Mouse (Mus musculus) kidney, adult 8-10 months (tissue): ENCODE measurements around the gene Glyat.
"Not testable (repeated sequence)": the region's sequence is repeated elsewhere in the genome, so short reads cannot be mapped to it uniquely, and the experiment has no call there.

ENCODE experiments used
- DNase-seq, 2 experiments: peaks; one replicate each; pipeline ENCODE4 v3.0.0; 2022

Glyat gene

DNA sequence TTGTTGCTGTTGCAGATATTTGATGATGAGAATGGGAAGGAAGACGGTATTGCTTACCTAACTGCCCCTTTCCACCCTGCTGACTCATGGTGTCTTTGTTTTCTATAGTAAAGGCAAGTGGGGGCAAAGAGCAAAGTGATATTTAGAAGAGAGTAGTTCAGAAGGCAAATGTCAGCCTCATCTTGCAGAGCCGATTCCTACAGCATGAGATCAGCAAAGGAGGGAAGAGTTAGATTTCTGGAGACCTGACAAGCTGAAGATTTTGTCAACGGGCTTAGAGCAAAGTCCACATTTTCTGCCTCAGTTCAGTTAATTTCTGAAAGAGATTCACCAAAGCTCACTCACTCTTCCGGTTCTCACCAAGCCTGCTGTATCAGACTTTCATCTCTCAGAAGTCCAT lies at the start of gene Glyat:
Gene Glyat (plus strand): TSS at position 133 of the 400 bp plus-strand sequence.
- peak; percentile 74 to 81 for DNase-seq

DNA sequence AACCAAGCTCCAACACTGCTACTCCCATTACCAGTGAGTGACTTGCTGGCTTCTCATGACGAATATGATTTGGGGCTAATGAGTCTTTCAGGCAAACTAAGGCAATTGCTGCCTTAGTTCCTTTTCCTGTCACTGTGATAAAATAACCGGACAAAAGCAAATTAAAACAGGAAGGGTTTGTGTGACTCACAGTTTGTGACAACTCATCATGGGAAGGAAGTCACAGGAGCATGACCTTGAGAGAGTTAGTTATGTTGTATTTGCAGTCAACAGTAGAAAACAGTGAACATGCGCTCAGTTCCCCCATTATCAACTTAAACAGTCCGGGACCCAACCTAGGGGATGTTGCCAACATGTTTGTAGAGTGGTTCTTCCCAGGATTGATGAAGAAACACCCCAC lies 47.8 kb upstream of the Glyat start:
- DNase-seq = no peak

DNA sequence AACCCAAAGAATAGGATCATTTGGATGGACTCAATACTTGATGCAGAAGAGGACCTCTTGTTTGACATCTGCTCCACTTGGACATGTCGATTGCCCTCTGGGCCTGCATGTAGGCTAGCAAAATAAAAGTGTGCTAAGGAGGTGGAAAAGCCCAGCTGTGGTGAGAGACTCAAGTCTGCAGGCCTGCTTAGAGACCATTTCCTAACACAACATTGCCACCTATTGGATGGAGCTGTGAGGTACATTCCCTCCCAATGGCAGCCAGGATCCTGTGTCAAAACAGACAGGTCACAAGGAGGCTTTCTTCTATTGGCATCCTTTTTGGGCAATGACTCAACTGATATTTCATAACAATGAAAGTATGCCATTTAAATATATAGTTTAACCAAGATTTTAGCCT lies 41.2 kb upstream of the Glyat start:
- peak; percentile 67 to 81 for DNase-seq

DNA sequence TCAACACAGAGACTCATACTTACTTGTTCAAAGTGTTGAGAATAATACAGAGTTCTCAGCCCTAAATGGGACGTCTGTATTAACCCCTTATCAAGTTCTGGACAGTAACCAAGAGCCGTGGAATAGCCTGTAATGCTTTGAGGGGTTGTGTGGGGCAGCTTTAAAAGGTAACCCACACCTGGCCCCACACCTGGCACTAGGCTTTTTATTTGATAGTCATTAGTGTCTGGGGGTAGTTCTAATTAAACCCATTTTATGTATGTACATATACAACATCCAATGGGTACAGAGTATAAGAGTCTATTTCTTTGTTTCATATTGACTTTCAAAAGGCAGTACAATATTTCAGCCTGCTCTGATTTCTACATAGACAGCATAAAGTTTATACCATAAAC lies 38.0 kb upstream of the Glyat start:
- DNase-seq = no peak

DNA sequence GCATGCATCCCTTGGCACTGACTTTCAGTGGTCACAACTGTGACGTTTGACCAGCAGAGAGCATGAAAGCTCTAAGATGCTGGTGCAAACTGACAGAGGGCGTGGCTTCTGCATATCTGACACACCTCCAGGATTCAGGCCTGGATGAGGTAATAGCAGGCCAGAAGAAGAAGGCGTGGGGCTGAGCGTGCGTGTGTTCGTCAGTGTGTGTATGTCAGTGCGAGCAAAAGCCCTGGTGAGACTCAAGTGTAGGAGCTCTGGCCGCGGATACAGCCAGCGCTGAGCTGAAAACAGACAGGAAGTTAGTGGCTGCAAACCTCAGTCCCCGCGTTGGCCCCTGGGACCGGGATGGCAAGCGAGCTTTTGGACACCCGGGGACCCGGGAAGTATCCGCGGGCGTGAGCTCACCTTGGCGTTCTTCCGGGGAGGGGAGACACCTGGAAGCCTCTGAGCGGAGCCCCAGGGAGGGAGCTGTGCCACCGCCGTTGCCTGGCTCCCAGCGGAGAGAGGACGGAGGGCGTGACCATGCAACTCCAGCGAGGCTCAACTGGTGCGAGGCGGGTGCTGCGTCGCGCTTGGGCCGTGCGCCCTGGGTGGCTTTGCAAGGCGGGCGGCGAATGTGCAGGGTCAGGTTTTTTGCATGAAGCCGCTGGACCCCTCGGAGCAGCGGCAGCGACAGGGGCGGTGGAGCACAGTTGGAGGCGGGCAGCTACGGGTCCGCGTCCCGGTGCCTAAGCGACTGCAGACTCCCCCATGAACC lies 37.4 kb upstream of the Glyat start:
- peak; percentile 76 to 86 for DNase-seq

DNA sequence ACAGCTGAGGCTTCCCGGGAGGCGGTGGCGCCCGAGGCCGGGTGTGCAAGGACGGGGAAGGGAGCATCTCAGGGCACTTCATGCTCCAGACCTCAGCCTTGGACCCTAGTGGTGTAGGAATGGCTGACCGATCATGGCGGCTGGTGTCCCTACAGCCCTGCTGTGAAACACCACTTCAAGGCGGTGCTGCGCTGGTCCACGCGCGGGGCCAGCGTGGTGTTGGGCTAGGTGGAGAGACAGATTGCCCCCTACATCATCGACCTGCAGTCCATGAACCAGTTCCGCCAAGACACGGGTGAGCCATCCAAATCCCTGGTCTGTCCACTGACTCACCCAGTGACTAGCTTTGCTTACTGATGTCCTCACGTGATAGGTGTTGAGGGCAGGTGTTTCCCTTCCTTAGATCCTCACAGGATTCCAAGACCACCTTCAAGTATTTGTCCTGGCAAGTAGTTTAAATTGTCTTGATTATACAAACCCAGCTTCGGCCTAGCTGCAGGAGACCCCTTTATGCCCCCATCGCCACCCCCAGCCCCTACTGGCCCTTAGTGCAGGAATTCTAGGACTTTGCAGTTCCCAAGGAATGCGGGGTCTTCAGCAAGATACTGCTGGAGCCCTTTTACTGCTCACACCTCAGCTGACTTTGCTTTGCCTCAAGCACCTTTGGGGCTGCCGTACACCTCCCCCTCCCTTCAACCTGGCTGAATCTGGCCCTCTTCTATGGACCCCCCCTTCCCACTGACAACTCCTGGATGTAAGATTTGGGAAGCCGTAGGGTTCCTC lies 36.6 kb upstream of the Glyat start:
- no peak for DNase-seq

DNA sequence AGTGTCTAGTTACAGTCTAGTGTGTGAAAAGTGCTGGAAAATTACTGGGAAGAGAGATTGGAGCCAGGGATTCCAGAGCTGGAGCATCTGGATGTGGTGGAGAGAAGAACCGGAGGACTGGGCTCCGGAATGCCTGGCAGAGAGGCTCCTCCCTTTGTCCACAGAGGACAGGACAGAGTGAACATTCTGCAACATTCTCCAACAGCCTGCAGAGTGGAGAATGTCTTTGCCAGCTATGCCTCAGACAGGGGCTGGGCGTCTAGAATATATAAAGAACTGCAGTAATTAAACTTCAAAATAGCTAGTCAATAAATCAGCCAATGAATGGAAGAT lies 36.1 kb upstream of the Glyat start:
- peak; percentile 59 to 69 for DNase-seq

DNA sequence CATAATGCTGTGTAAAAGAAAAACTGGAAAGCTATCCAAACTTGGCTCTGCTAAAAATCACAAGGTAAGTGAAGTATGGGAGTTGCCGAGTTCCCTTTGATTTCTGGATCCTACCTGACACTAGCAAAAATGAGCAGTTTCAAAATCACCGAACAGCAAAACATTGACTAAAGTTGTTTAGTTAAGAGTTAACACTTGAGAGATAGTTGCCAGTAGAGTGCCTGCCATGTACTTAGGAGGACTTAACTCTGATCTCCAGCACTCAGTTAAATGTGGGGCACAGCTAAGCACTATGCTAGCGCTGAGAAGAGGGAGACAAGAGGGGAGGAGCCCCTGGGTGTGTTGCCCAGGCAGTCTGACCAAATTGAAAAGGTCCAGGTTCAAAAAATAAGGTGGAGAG lies 34.4 kb upstream of the Glyat start:
- DNase-seq = peak; percentile 56 to 61

DNA sequence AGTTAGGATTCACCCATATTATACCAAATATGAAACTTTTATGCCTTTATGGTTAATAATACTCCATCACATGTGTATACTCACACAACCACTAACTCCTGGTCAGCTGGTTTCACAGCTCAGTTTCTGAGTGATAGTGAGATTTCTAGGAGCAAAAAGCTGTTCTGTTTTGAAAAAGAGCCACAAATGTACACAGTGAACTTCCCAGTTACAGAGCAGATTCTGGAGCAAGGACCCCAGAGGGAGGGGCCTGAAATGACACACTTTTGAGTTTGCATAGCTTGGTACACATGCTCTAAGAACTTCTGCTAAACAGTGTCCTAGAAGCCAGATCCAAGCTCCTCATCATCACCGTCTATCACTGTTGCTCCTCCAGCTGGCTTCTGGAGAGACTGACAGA lies 33.4 kb upstream of the Glyat start, which contains the start of gene Gm4952:
Gene Gm4952 (plus strand): TSS at position 301 of the 400 bp plus-strand sequence.
- DNase-seq = no peak

DNA sequence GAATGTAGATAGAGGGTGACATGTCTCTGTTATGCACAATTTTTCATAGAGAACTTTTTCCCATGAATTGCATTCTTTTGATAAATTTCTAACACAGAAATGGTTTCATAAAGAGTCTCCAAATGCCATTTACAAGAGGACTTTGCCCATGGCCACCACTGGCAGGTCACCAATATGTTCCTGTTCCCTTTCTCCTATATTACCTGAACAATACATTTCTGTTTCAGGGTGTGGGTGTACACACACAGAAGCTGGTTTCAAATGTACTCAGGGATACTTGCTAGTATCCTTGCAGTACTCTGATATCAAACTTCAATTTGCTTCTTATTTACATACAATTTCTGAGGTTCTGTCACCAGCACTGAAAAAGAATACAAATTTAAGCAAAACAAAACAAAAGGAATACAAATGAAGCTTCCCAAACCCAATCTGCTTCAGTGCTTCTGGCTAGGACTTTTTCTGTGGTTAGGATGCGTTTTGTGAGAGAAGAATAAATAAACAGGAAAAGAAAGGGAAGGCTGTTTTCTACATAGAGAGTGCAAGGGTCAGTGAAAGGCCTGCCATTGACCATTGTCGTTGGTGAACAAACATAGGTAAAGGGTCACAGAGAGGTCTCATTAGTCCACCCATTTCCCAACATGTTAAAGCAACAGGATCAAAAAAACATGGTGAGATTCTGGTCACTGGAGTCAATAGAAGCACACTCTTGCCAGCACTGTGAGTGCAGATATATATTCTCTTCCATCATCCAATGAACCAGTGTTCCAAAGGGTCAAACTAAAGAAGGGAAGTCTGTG lies 32.2 kb upstream of the Glyat start:
- no peak for DNase-seq

DNA sequence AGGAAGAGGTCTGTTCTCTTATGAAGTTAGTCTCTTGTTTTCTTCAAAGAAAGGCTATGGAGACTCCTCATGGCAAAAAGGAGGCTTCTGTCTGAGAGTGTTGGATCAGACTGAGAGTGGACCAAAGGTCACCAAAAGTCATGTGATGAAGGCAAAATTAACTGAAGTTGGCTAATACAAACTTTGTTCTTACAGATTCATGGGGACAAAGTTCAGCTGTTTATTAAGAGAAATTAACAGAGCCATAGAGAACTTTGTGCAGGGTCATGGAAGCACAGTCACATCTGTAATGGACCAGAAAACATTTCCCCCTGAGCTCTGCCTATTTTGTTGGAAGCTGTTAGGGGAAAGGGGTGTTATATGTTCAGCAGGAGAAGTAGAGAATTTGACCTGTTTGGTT lies 24.8 kb upstream of the Glyat start:
- peak; percentile 78 to 88 for DNase-seq

DNA sequence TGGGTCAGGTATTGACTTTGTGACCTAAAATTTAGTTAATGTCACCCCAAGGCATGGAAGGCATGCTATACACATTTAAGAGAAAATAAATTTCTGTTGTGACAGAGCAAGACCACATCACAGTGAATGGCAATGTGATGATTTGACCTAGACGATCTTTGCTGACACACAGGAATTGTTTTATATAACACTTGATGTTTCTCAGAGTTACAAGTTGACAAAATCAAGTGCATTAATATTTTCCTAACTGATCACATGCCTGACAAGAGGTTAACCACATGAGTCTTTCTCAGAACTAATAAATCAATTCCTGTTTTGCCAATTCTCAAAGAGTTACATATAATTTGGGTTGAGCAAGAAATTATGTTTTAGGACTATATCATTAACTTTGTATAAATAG lies 19.5 kb upstream of the Glyat start:
- peak in 1 of 2 experiments; percentile 47 for DNase-seq

DNA sequence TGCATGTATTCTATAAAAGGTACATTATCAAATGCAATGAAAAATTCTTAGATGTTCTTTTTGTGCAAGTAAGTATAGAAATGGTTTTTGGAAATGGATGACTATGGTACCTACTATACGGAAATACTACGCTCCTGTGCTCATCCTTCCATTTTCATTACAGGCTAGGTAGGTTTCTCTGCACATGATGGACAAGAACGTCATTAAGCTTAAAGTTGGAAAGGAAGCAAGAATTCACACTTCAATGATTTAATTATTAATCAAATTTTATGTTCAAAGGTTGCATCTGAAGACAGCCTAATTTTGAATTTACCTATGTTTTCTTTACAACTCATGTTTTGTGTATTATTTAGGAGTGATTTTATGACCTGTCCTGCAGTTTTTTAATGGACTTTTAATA lies 1.2 kb downstream of the Glyat start:
- DNase-seq = peak in 1 of 2 experiments; percentile 21

DNA sequence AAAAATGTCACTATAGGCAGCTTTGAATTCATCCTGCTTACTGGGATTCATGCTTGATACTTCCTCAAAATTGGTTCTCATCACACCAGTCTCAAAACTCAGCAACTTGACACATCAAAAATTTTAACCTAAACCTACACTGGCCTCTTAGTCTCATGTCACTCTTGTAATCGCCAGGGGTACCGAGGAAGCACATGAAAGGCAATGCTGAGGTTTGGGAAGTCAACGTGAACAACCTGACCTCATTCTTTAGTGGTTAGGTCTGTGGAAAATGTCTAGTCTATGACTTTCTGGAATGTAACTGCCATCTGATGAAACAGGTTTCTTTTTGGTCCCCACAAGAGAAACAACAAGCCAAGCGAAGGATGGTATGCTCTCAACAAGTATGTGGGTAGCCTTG lies 1.9 kb downstream of the Glyat start:
- DNase-seq = no peak

DNA sequence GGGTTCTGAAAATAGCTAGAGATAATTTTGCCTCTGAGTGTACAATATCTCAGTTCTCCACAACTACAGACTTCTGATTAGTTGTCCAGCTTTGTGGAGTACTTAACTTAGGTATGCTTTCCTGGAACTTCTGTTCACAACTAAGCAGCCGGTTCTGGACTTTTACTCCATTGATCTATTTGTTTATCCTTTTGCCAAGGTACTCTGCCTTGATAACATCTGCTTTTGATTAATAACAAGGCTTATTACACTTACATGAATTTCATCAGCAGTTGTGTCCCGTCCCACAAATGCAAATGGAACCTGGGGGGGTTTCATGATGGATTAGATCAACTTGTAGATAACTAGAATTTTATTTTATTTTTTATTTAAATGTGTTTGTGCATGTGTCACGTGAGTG lies 3.8 kb downstream of the Glyat start:
- no peak for DNase-seq

DNA sequence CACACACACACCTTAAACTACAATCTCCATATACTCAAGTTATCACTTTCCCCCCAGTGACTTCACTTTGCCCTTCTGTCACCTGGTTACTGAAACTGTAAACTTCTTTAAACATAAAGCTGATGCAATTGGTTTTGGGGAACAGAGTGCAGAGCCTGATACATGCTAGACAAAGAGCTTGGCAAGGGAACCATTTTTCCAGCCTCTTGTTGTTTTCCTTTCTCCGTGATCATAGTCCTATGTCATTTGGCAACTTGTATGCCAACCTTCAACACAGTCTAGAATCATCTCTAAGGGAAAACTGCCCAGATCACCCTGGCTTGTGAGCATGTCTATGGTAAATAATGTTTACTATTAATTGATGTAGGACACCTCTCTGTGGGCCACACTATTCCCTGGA lies 4.9 kb downstream of the Glyat start:
- no peak for DNase-seq

DNA sequence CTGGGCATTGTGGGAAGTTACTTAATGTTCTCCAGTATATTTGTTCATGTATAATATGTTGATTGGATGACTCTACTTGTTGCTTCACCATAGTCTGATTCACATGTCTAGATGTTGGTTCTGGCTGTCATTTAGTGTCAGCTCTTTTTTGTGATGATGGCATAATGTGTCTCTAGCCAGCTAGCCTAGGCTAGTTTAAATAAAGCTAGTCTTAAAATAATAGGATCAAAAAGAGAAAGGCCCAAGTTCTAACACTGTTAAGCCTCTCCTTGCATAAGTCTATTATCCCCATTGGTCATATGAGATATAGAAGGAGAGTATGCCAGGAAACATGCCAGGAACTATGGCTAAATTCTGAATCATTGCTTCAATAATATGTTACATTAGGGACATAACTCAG lies 16.4 kb downstream of the Glyat start:
- DNase-seq = no peak

DNA sequence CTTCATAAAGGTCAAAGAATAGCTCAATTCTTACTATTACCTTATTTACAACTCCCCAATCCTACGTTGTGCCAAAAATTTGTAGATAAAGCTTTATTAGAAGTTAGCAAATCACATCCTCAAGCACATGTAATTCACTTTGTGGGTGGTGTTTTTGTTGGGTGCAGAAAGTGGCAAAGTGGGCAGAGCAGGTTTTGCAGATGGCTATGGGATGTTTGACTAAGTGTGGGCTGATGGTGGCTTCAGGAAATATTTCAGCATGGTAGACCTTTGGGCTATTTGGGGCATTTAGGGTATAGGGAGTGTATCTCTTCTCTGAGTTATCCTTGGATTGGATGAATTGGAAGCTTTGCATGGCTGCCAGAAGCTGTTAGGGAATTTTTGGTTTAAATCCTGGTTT lies 33.0 kb downstream of the Glyat start:
- no peak for DNase-seq

DNA sequence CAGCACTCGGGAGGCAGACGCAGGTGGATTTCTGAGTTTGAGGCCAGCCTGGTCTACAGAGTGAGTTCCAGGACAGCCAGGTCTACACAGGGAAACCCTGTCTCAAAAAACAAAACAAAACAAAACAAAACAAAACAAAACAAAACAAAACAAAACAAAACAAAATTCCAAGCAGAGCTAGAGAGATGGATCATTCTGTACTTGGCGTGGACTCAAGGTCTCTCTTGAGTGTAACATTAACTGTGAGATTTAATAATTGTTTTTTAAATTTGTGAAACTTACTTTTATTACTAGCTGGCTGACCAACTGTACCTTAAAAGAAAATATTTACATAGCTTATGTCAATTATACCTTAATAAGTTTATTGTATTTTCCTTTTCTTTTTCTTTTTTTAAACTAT lies 35.5 kb downstream of the Glyat start:
- not testable (repeated sequence) for DNase-seq

DNA sequence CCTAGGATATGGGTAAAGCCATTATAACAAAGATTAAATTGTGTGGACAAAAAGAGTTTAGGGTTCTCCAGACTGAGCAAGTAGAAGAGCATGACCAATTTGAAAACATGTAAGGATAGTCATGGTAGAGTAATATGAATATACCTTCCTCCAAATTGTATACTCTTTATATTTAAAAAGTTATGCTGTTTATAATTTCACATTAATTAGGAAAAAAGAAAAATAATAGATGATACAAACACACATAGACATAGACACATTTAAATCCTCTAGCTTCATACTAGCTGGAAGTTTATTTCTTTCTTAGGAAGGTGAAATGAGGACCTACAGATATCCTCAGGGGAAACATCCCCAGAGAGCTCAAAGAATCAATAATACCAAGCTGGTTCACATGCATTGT lies 37.0 kb downstream of the Glyat start, which contains the start of gene Olfr1442:
Gene Olfr1442 (plus strand): TSS at position 301 of the 400 bp plus-strand sequence.
- DNase-seq = no peak

DNA sequence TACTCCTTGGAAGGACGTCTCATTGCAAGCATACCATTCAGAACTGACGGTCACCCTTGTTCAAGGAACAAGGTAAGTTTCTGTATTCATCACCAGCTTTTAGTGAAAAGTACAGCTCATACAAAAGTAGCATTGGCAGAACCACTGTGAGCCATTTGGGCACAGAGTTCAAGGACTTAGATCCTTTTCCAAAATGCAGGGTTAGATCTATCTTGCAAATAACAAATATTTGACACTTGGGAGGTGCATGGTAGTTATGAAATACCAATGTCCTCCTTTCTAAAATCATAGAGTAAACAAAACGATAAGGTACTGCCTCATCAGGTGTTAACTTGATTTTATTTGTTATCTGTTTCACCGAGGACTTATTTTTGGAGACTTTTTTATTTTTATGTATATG lies 37.9 kb downstream of the Glyat start:
- DNase-seq = no peak

DNA sequence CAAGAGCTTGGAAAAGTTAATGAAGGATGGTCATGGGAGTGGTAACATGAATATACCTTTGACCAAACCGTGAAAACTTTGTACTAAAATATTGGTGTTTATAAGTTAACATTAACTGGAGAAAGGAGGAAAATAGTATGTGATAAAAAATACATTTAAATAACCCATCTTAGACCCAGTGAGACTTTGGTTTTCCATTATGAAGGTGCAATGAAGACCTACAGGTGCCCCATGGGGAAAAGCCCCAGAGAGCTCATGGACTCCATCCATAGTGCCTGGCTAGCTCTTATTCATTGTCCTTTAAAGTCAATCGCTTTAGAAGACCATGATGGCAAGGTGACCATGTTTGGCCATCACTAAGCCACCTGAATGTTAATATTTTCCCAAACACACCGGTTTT lies 44.7 kb downstream of the Glyat start, which contains the start of gene Olfr1443:
Gene Olfr1443 (plus strand): TSS at position 301 of the 400 bp plus-strand sequence.
- DNase-seq = no peak

DNA sequence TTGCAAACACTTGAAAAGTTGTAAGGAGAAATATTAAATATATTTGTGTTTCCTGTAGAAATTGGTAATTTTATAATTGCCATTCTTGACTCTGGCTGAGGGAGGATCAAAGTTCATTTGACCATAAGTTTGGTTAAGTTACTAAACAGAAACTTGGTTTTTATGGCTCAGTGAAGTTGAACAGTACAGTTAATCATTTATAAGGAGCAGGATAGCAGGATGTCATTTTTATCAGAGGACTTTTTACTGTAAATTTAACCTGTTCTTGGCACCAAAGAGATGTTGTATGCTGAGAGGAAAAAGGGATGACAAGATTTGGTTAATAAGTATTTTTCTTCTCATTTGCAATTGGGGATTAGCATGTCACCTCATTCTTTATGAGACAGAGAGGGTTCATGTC lies 51.5 kb downstream of the Glyat start:
- peak in 1 of 2 experiments; percentile 78 for DNase-seq
